Mouse (Mus musculus): ENCODE data around the gene Cct5. TPM values are rescaled to one million over a fixed set of nuclear protein-coding genes. Genes with fewer than 3 reads are reported as not detected.

Gene Cct5
- polyA plus RNA-seq, 1 experiment from 2014 or later = 600 TPM

DNA sequence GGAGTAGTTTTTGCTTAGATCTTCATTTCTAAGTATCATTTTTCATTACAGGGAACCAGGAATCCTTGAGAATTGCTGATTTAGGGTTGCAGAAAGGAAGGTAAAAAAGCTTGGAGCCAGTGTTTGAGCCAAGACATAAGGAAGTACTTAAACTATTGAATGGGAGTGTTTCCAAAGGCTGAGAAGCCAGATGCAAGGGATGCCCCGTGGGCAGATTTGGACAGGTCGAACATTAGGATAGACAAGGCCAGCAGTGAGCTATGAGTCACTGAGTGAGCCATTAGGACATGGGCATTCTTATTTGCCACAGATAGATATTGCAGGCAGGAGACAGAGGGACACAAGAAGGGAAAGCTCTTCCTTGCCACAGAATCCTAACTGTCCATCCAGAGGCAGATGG is 13.1 kb upstream of the Cct5 start:
- DNase-seq = no peak
- no peak overlapping the region for H3K4me2 ChIP-seq
- no peaks in the 10 kb centered on the region for H3K4me1 ChIP-seq (ENCODE audit: insufficient read depth)
- no peak overlapping the region for H3K27ac ChIP-seq (ENCODE audit: low read depth)
- no peak for TF ChIP-seq CTCF (IDR thresholded peaks at IDR 0.05; ENCODE audit: low read depth)
- H3K9ac ChIP-seq = no peak overlapping the region
- H3K4me3 ChIP-seq (ENCODE audit: low read depth, low read length) = no peak overlapping the region
- WGBS = 87% methylated on average over 2 of the region's 2 CpGs
- H3K27me3 ChIP-seq (ENCODE audit: insufficient read depth, low read length) = no peaks in the 10 kb centered on the region
- no peaks in the 10 kb centered on the region for H3K9me3 ChIP-seq (ENCODE audit: low read depth, low read length)
- ATAC-seq (ENCODE audit: insufficient read depth) = no peak
- peaks cover 30% of the 10 kb centered on the region for H3K36me3 ChIP-seq (ENCODE audit: insufficient read depth)

- Histone ChIP-seq H3K9ac (no peak overlapping the region), H3K4me3 (ENCODE audit: low read depth, low read length) (no peak overlapping the region), H3K27ac (ENCODE audit: low read depth) (no peak overlapping the region), H3K4me2 (no peak overlapping the region), H3K4me1 (ENCODE audit: insufficient read depth) (no peaks in the 10 kb centered on the region), H3K36me3 (ENCODE audit: insufficient read depth) (peaks cover 22% of the 10 kb centered on the region), H3K27me3 (ENCODE audit: insufficient read depth, low read length) (no peaks in the 10 kb centered on the region), H3K9me3 (ENCODE audit: low read depth, low read length) (no peaks in the 10 kb centered on the region)
- 85% methylated on average over 6 of the region's 6 CpGs for WGBS
- ATAC-seq (ENCODE audit: insufficient read depth) (no peak), DNase-seq (no peak)
- no peak for TF ChIP-seq CTCF (IDR thresholded peaks at IDR 0.05; ENCODE audit: low read depth)
These were observed 12.3 kb upstream of the Cct5 start for GRCm38 (mm10) chr15:31613826-31614453.

DNA sequence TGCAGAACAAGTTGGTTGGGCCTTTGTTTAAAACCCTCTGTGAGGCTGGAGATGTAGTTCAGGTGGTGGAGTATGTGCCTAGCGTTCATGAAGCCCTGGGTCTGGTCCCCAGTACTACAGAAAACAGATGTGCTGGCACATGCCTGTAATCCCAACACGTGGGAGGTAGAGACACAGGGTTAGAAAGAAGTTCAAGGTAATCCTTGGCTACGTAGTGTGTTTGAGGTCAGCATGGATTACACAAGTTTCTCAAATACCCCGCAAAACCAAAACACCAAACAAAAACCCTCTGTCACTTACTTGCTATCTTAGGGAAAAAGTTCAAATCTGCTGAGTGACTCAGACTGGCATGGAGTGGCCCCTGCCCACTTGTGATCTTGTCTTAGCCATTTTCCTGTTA is 10.4 kb upstream of the Cct5 start:
- DNase-seq = no peak
- no peaks in the 10 kb centered on the region for H3K27me3 ChIP-seq (ENCODE audit: insufficient read depth, low read length)
- no peak for TF ChIP-seq CTCF (IDR thresholded peaks at IDR 0.05; ENCODE audit: low read depth)

DNA sequence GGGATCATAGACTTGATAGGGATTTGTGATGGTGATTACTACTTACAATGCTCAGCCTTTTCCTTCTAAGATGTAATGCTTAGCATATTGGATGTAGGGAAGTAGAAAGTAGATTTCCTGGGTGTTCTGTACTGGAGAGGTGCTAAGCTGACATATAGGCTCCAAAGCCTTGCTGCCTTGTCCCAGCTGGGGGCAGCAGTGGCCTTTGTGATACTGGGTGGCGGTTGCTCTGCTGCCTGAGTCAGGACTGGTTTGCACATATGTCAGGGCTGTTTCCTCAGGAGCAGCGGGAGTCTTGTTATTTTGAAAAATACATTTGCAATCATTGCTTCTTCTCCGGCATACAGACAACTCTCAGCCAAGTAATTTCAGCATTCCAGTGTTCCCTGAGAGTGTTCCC is 9.4 kb upstream of the Cct5 start:
- H3K4me1 ChIP-seq (ENCODE audit: insufficient read depth) = no peaks in the 10 kb centered on the region
- no peak overlapping the region for H3K27ac ChIP-seq (ENCODE audit: low read depth)
- peak; percentile 71 for TF ChIP-seq CTCF (IDR thresholded peaks at IDR 0.05; ENCODE audit: low read depth)
- DNase-seq (peak; percentile 73), ATAC-seq (ENCODE audit: insufficient read depth) (peak; percentile 71)
- H3K9me3 ChIP-seq (ENCODE audit: low read depth, low read length) = no peaks in the 10 kb centered on the region
- no peak overlapping the region for H3K4me3 ChIP-seq (ENCODE audit: low read depth, low read length)
- no peak overlapping the region for H3K9ac ChIP-seq
- WGBS = 55% methylated on average over 3 of the region's 3 CpGs
- no peak overlapping the region for H3K4me2 ChIP-seq
- no peaks in the 10 kb centered on the region for H3K27me3 ChIP-seq (ENCODE audit: insufficient read depth, low read length)
- peaks cover 3% of the 10 kb centered on the region; the same call in 1 of the 2 replicates for H3K36me3 ChIP-seq (ENCODE audit: insufficient read depth)

More for the DNA sequence above, 10.4 kb upstream of the Cct5 start:
- H3K4me3 ChIP-seq (ENCODE audit: low read depth, low read length) = no peak overlapping the region
- no peak overlapping the region for H3K9ac ChIP-seq
- H3K9me3 ChIP-seq (ENCODE audit: low read depth, low read length) = no peaks in the 10 kb centered on the region
- peaks cover 7% of the 10 kb centered on the region for H3K36me3 ChIP-seq (ENCODE audit: insufficient read depth)
- no peaks in the 10 kb centered on the region for H3K4me1 ChIP-seq (ENCODE audit: insufficient read depth)
- no peak overlapping the region for H3K4me2 ChIP-seq
- WGBS = 90% methylated on average over 4 of the region's 4 CpGs
- H3K27ac ChIP-seq (ENCODE audit: low read depth) = no peak overlapping the region
- no peak for ATAC-seq (ENCODE audit: insufficient read depth)

- WGBS = 63% methylated on average over 6 of the region's 6 CpGs
- no peak for ATAC-seq (ENCODE audit: insufficient read depth)
- Histone ChIP-seq H3K4me3 (ENCODE audit: low read depth, low read length) (no peak overlapping the region), H3K36me3 (ENCODE audit: insufficient read depth) (peaks cover 3% of the 10 kb centered on the region; the same call in 1 of the 2 replicates), H3K27ac (ENCODE audit: low read depth) (no peak overlapping the region), H3K4me2 (no peak overlapping the region), H3K27me3 (ENCODE audit: insufficient read depth, low read length) (no peaks in the 10 kb centered on the region), H3K4me1 (ENCODE audit: insufficient read depth) (no peaks in the 10 kb centered on the region), H3K9ac (no peak overlapping the region), H3K9me3 (ENCODE audit: low read depth, low read length) (no peaks in the 10 kb centered on the region)
- no peak for TF ChIP-seq CTCF (IDR thresholded peaks at IDR 0.05; ENCODE audit: low read depth)
- DNase-seq = no peak
These were observed 5.2 kb upstream of the Cct5 start for GRCm38 (mm10) chr15:31606821-31607220.

- Histone ChIP-seq H3K4me2 (peak overlapping the region; percentile 76), H3K9ac (peak overlapping the region; percentile 97), H3K4me3 (ENCODE audit: low read depth, low read length) (peak overlapping the region; percentile 97; the same call in 1 of the 2 replicates), H3K4me1 (ENCODE audit: insufficient read depth) (0 out of 2 replicates have a peak, but pooled peaks cover 8% of the 10 kb centered on the region), H3K27me3 (ENCODE audit: insufficient read depth, low read length) (no peaks in the 10 kb centered on the region), H3K27ac (ENCODE audit: low read depth) (no peak overlapping the region), H3K9me3 (ENCODE audit: low read depth, low read length) (no peaks in the 10 kb centered on the region), H3K36me3 (ENCODE audit: insufficient read depth) (no peaks in the 10 kb centered on the region)
- no peak for TF ChIP-seq CTCF (IDR thresholded peaks at IDR 0.05; ENCODE audit: low read depth)
- 81% methylated on average over 13 of the region's 13 CpGs for WGBS
- ATAC-seq (ENCODE audit: insufficient read depth) = no peak
- no peak for DNase-seq
These were observed 1.5 kb upstream of the Cct5 start for GRCm38 (mm10) chr15:31603113-31603512.

GRCm38 (mm10) chr15:31602426-31602825 is 822 bp upstream of the Cct5 start:
- H3K36me3 ChIP-seq (ENCODE audit: insufficient read depth) = peaks cover 5% of the 10 kb centered on the region
- H3K9ac ChIP-seq = peak overlapping the region; percentile 97
- H3K4me3 ChIP-seq (ENCODE audit: low read depth, low read length) = peak overlapping the region; percentile 97
- H3K4me2 ChIP-seq = peak overlapping the region; percentile 76
- DNase-seq (peak; percentile 84), ATAC-seq (ENCODE audit: insufficient read depth) (peak; percentile 67)
- peak; percentile 63 for TF ChIP-seq CTCF (IDR thresholded peaks at IDR 0.05; ENCODE audit: low read depth)
- H3K9me3 ChIP-seq (ENCODE audit: low read depth, low read length) = no peaks in the 10 kb centered on the region
- H3K27ac ChIP-seq (ENCODE audit: low read depth) = peak overlapping the region; percentile 93
- 2% methylated on average over 15 of the region's 15 CpGs for WGBS
- H3K27me3 ChIP-seq (ENCODE audit: insufficient read depth, low read length) = no peaks in the 10 kb centered on the region
- H3K4me1 ChIP-seq (ENCODE audit: insufficient read depth) = 0 out of 2 replicates have a peak, but pooled peaks cover 8% of the 10 kb centered on the region

All from lung, embryonic 14.5 days (tissue).